Comparison of ENCODE assay signal across 7 mouse cellular contexts in genomic region chr1:155121977-155122939, GRCm38 (mm10). TPM values are rescaled to one million over a fixed set of nuclear protein-coding genes. Genes with fewer than 3 reads are reported as not detected.
DNase-seq lines count a peak whose midpoint lies in the region.

No protein-coding gene starts in this region.

- intact Hi-C loops in left cerebral cortex, postnatal 36 days (cut with DNase I): no loop called here

- DNase-seq in left cerebral cortex, adult 18-20 months (ENCODE audit: low spot score in 2 of 2): peak; percentile 33 to 39
- DNase-seq in left cerebral cortex, adult 11 months (ENCODE audit: low spot score): no peak
- peak; percentile 79 to 84 for DNase-seq in cerebellum, adult 18-20 months
- DNase-seq in heart, adult 8-10 months (ENCODE audit: low spot score): peak; percentile 76
- peak; percentile 24 to 25 for DNase-seq in left cerebral cortex, postnatal 36 days (ENCODE audit: low spot score in 2 of 2)
- DNase-seq in testis, postnatal 10 days (ENCODE audit: low spot score): peak; percentile 45
- DNase-seq in MN1 (ENCODE audit: low spot score): no peak

RNA-seq across cellular contexts. Expression of gene Ier5, which starts 22.8 kb away (rescaled TPM):
- 10 to 100 TPM; 76.3 to 83.2 TPM for total RNA-seq in left cerebral cortex, adult 18-20 months (2021)
- total RNA-seq in heart, adult 8-10 months (2022): 10 to 100 TPM; 10.3 to 22.4 (median 13.3) TPM
- 10 to 100 TPM; 49.2 to 64.5 TPM for total RNA-seq in left cerebral cortex, postnatal 36 days (2021)

RNA-seq across cellular contexts. Expression of gene Mr1, which starts 24.4 kb away (rescaled TPM):
- total RNA-seq in left cerebral cortex, adult 18-20 months (2021): 1 to 10 TPM; 3.2 to 3.6 TPM
- total RNA-seq in heart, adult 8-10 months (2022): 10 to 100 TPM in 2 of 4 experiments, 1 to 10 TPM in 2; 6.9 to 11.2 (median 8.7) TPM
- total RNA-seq in left cerebral cortex, postnatal 36 days (2021): 1 to 10 TPM; 1.8 to 2.4 TPM

RNA-seq across cellular contexts. Expression of gene Stx6, which starts 36.3 kb away (rescaled TPM):
- 100 to 1,000 TPM; 116 to 119 TPM for total RNA-seq in left cerebral cortex, adult 18-20 months (2021)
- 10 to 100 TPM; 20.0 to 24.4 (median 23.4) TPM for total RNA-seq in heart, adult 8-10 months (2022)
- 100 to 1,000 TPM; 113 to 118 TPM for total RNA-seq in left cerebral cortex, postnatal 36 days (2021)

Comparison
In these comparisons a context has a peak if more than half of its experiments do, and no peak if none do; other contexts are left out.
1. DNase-seq: peak in left cerebral cortex, adult 18-20 months (2 of 2), cerebellum, adult 18-20 months (2 of 2), heart, adult 8-10 months (single experiment), left cerebral cortex, postnatal 36 days (2 of 2) and testis, postnatal 10 days (single experiment); none in left cerebral cortex, adult 11 months (single experiment) and MN1 (single experiment).
2. RNA of gene Stx6, which starts 36.3 kb away (total RNA-seq): 116 to 119 TPM in left cerebral cortex, adult 18-20 months and 113 to 118 TPM in left cerebral cortex, postnatal 36 days; 20.0 to 24.4 TPM in heart, adult 8-10 months; every median in the first group is over 4 times any median in the second.